Mouse (Mus musculus): ENCODE measurements at regions not wholly inside any gene's neighbourhood (a gene's known extent, or its start where the extent isn't known, plus 50 kb on each side); places are given as distances from the start of the nearest gene placed in this dataset.

- H3K4me3 ChIP-seq (ENCODE audit: control insufficient read depth in 1 of 2, insufficient read depth in 1 of 2, low read depth in 2 of 2, low read length in 2 of 2) = no peak overlapping the region
- H3K4me1 ChIP-seq (ENCODE audit: control insufficient read depth in 1 of 2, insufficient read depth in 2 of 2, low read length in 2 of 2) = no peaks in the 10 kb centered on the region
- H3K36me3 ChIP-seq (ENCODE audit: control insufficient read depth in 1 of 2, insufficient read depth in 2 of 2, low read length in 2 of 2) = no peaks in the 10 kb centered on the region
- H3K9me3 ChIP-seq (replicated peaks; ENCODE audit: insufficient read depth, low read length) = no peaks in the 10 kb centered on the region
- DNase-seq (ENCODE audit: low read depth, low spot score) = no peak
- H3K27ac ChIP-seq (ENCODE audit: control insufficient read depth, low read depth, low read length) = no peak overlapping the region
- no peak overlapping the region for H3K9ac ChIP-seq (ENCODE audit: control insufficient read depth, low read depth, low read length, poor library complexity, severe bottlenecking)
- H3K79me2 ChIP-seq (ENCODE audit: control insufficient read depth, insufficient read depth, low read length, poor library complexity) = no peaks in the 10 kb centered on the region
- TF ChIP-seq USF2 (IDR thresholded peaks at IDR 0.05; ENCODE audit: borderline replicate concordance in 1 of 2, insufficient read depth in 1 of 2, low read depth in 1 of 2, low read length in 2 of 2) (no peak), POLR2AphosphoS2 (IDR thresholded peaks at IDR 0.05; ENCODE audit: low read length) (no peak), TBP (IDR thresholded peaks at IDR 0.05; ENCODE audit: low read depth, low read length) (no peak), CHD1 (IDR thresholded peaks at IDR 0.05; ENCODE audit: low read depth, low read length) (no peak)
- H3K27me3 ChIP-seq (ENCODE audit: control insufficient read depth in 1 of 2, insufficient read depth in 2 of 2, low read length in 2 of 2) = no peaks in the 10 kb centered on the region
Observed at GRCm38 (mm10) chr16:15196855-15197254, 120.4 kb upstream of the Gm21897 start.

GRCm38 (mm10) chr16:15215921-15216320 lies 101.3 kb upstream of the Gm21897 start:
- TF ChIP-seq ELF1 (IDR thresholded peaks at IDR 0.05; ENCODE audit: low read depth, low read length) (no peak), NELFE (IDR thresholded peaks at IDR 0.05; ENCODE audit: low read depth, low read length) (no peak), MAFK (IDR thresholded peaks at IDR 0.05; ENCODE audit: borderline replicate concordance, low read depth, low read length) (no peak), MAX (IDR thresholded peaks at IDR 0.05; ENCODE audit: low read length) (no peak), MEF2A (IDR thresholded peaks at IDR 0.05; ENCODE audit: extremely low read depth, insufficient replicate concordance, low read depth, low read length, poor library complexity, severe bottlenecking) (no peak), POLR2A (IDR thresholded peaks at IDR 0.05; ENCODE audit: control insufficient read depth in 1 of 2, insufficient read depth in 1 of 2, low read depth in 1 of 2, low read length in 2 of 2, poor library complexity in 1 of 2) (no peak), ZNF384 (IDR thresholded peaks at IDR 0.05; ENCODE audit: low read depth, low read length) (no peak), JUND (IDR thresholded peaks at IDR 0.05; ENCODE audit: low read depth, low read length) (no peak), BHLHE40 (IDR thresholded peaks at IDR 0.05; ENCODE audit: borderline replicate concordance, low read depth, low read length) (no peak), TBP (IDR thresholded peaks at IDR 0.05; ENCODE audit: low read depth, low read length) (no peak), SMC3 (IDR thresholded peaks at IDR 0.05; ENCODE audit: low read depth, low read length) (no peak), ZC3H11A (IDR thresholded peaks at IDR 0.05; ENCODE audit: low read depth, low read length) (no peak), RCOR1 (IDR thresholded peaks at IDR 0.05; ENCODE audit: low read depth, low read length) (no peak)
- Histone ChIP-seq H3K27me3 (ENCODE audit: control insufficient read depth in 1 of 2, insufficient read depth in 2 of 2, low read length in 2 of 2) (no peaks in the 10 kb centered on the region), H3K36me3 (ENCODE audit: control insufficient read depth in 1 of 2, insufficient read depth in 2 of 2, low read length in 2 of 2) (no peaks in the 10 kb centered on the region), H3K9me3 (replicated peaks; ENCODE audit: insufficient read depth, low read length) (no peaks in the 10 kb centered on the region), H3K9ac (ENCODE audit: control insufficient read depth, low read depth, low read length, poor library complexity, severe bottlenecking) (no peak overlapping the region), H3K79me2 (ENCODE audit: control insufficient read depth, insufficient read depth, low read length, poor library complexity) (no peaks in the 10 kb centered on the region), H3K27ac (ENCODE audit: control insufficient read depth, low read depth, low read length) (no peak overlapping the region), H3K4me1 (ENCODE audit: control insufficient read depth in 1 of 2, insufficient read depth in 2 of 2, low read length in 2 of 2) (no peaks in the 10 kb centered on the region), H3K4me3 (ENCODE audit: control insufficient read depth in 1 of 2, insufficient read depth in 1 of 2, low read depth in 2 of 2, low read length in 2 of 2) (no peak overlapping the region)
- no peak for DNase-seq (ENCODE audit: low read depth, low spot score)
